Mouse (Mus musculus) forebrain, embryonic 16.5 days (tissue): ENCODE results near the gene Btbd2. TPM values are rescaled to one million over a fixed set of nuclear protein-coding genes. Genes with fewer than 3 reads are reported as not detected.
A peak's percentile ranks its signal among the peaks of the same experiment; 100 is the strongest.
"Not testable (repeated sequence)": the region's sequence is repeated elsewhere in the genome, so short reads cannot be mapped to it uniquely, and the experiment has no call there.

Source experiments
- ATAC-seq: fragments of 200-750 bp; cut with Nextera tagmentation; 2 replicates; pipeline ENCODE4 v1.8.0; 2017; ENCODE audit warnings: mild to moderate bottlenecking, moderate library complexity
- H3K27ac ChIP-seq: fragments of 300-500 bp; sonication (generic); 2 replicates; pipeline ENCODE4 v1.5.1; 2014; ENCODE audit warnings: low read length, control low read depth
- H3K27me3 ChIP-seq: fragments of 300-500 bp; sonication (generic); replicated peaks from 2 replicates; pipeline ENCODE4 v1.6.1; 2014; ENCODE audit warnings: low read length; ENCODE audit not compliant: control insufficient read depth, insufficient read depth
- H3K36me3 ChIP-seq: fragments of 300-500 bp; sonication (generic); 2 replicates; pipeline ENCODE4 v1.6.1; 2014; ENCODE audit not compliant: control insufficient read depth, insufficient read depth
- H3K4me1 ChIP-seq: fragments of 300-500 bp; sonication (generic); replicated peaks from 2 replicates; pipeline ENCODE4 v1.6.1; 2014; ENCODE audit warnings: low read length; ENCODE audit not compliant: control insufficient read depth, insufficient read depth
- H3K4me2 ChIP-seq: fragments of 300-500 bp; sonication (generic); 2 replicates; pipeline ENCODE4 v1.6.1; 2014; ENCODE audit warnings: mild to moderate bottlenecking, low read length, control low read depth
- H3K4me3 ChIP-seq: fragments of 300-500 bp; sonication (generic); replicated peaks from 2 replicates; pipeline ENCODE4 v1.5.1; 2014; ENCODE audit warnings: mild to moderate bottlenecking, low read length, control low read depth
- H3K9ac ChIP-seq: fragments of 300-500 bp; sonication (generic); replicated peaks from 2 replicates; pipeline ENCODE4 v1.6.1; 2014; ENCODE audit warnings: low read depth, low read length, control low read depth
- H3K9me3 ChIP-seq: fragments of 300-500 bp; sonication (generic); 2 replicates; pipeline ENCODE4 v1.6.1; 2016; ENCODE audit warnings: low read length; ENCODE audit not compliant: control insufficient read depth
- WGBS: fragments of 180-500 bp; shearing (Covaris S2); extraction: QIAGEN DNeasy Blood & Tissue Kit; methylation state at CpG from one replicate; pipeline ENCODE4 v1.1.7; 2014; 5-methylcytosine and 5-hydroxymethylcytosine counted together
- polyA plus RNA-seq: library from polyadenylated mRNA; unstranded; fragments of >200 nt; fragmentation: Nextera tagmentation; extraction: Ambion mirVana; gene quantifications from 2 replicates; pipeline ENCODE4 v1.2.1, GENCODE M21; 2015

Gene Btbd2
- polyA plus RNA-seq, 1 experiment from 2014 or later = 75.2 TPM

- Histone ChIP-seq H3K36me3 (no peaks in the 10 kb centered on the region), H3K9ac (no peak overlapping the region), H3K4me1 (peaks cover 24% of the 10 kb centered on the region), H3K27ac (no peak overlapping the region), H3K4me3 (no peak overlapping the region), H3K27me3 (no peaks in the 10 kb centered on the region), H3K9me3 (no peaks in the 10 kb centered on the region), H3K4me2 (no peak overlapping the region)
- ATAC-seq = no peak
- 87% methylated on average over 14 of the region's 14 CpGs for WGBS
Observed at GRCm38 (mm10) chr10:80658194-80658840, 1.4 kb upstream of the Btbd2 start.

- H3K27ac ChIP-seq = peak overlapping the region; percentile 94
- peak overlapping the region; percentile 77 for H3K4me3 ChIP-seq
- H3K27me3 ChIP-seq = no peaks in the 10 kb centered on the region
- peak; percentile 89 for ATAC-seq
- WGBS = 1% methylated on average over 68 of the region's 72 CpGs
- no peaks in the 10 kb centered on the region for H3K9me3 ChIP-seq
- H3K4me2 ChIP-seq = peak overlapping the region; percentile 78
- H3K4me1 ChIP-seq = peaks cover 24% of the 10 kb centered on the region
- H3K36me3 ChIP-seq = no peaks in the 10 kb centered on the region
- H3K9ac ChIP-seq = peak overlapping the region; percentile 88
Observed at GRCm38 (mm10) chr10:80656130-80656862, 575 bp downstream of the Btbd2 start.

- Histone ChIP-seq H3K9me3 (no peaks in the 10 kb centered on the region), H3K4me3 (peak overlapping the region; percentile 77), H3K36me3 (no peaks in the 10 kb centered on the region), H3K9ac (peak overlapping the region; percentile 88), H3K27me3 (no peaks in the 10 kb centered on the region), H3K4me2 (peak overlapping the region; percentile 78), H3K27ac (peak overlapping the region; percentile 85), H3K4me1 (peaks cover 24% of the 10 kb centered on the region)
- ATAC-seq = peak; percentile 43
- WGBS = 3% methylated on average over 12 of the region's 12 CpGs
Observed at GRCm38 (mm10) chr10:80655406-80656129, 1.3 kb downstream of the Btbd2 start.

GRCm38 (mm10) chr10:80654866-80655265 lies 2.0 kb downstream of the Btbd2 start:
- H3K9ac ChIP-seq = no peak overlapping the region

GRCm38 (mm10) chr10:80653156-80653720 lies 3.6 kb downstream of the Btbd2 start:
- no peaks in the 10 kb centered on the region for H3K27me3 ChIP-seq
- H3K27ac ChIP-seq = no peak overlapping the region
- 91% methylated on average over 6 of the region's 6 CpGs for WGBS
- H3K36me3 ChIP-seq = no peaks in the 10 kb centered on the region
- H3K4me3 ChIP-seq = no peak overlapping the region
- peaks cover 17% of the 10 kb centered on the region for H3K4me1 ChIP-seq
- no peak overlapping the region for H3K9ac ChIP-seq
- no peaks in the 10 kb centered on the region for H3K9me3 ChIP-seq
- no peak for ATAC-seq
- no peak overlapping the region for H3K4me2 ChIP-seq

More at GRCm38 (mm10) chr10:80654866-80655265, 2.0 kb downstream of the Btbd2 start:
- Histone ChIP-seq H3K9me3 (no peaks in the 10 kb centered on the region), H3K4me2 (0 out of 2 replicates have a peak overlapping the region, but pooled peaks have one; percentile 9), H3K36me3 (no peaks in the 10 kb centered on the region), H3K27me3 (no peaks in the 10 kb centered on the region), H3K27ac (no peak overlapping the region), H3K4me1 (peaks cover 24% of the 10 kb centered on the region), H3K4me3 (no peak overlapping the region; the same call in 1 of the 2 replicates)
- WGBS = 87% methylated on average over 6 of the region's 6 CpGs
- no peak for ATAC-seq

- no peak overlapping the region for H3K27ac ChIP-seq
- H3K4me2 ChIP-seq = no peak overlapping the region
- 93% methylated on average over 10 of the region's 10 CpGs for WGBS
Observed at GRCm38 (mm10) chr10:80650392-80650791, 6.5 kb downstream of the Btbd2 start.

GRCm38 (mm10) chr10:80649910-80650309 lies 7.0 kb downstream of the Btbd2 start:
- not testable (repeated sequence) for H3K4me1 ChIP-seq, H3K9ac ChIP-seq, ATAC-seq, H3K9me3 ChIP-seq, H3K4me2 ChIP-seq, H3K27ac ChIP-seq, H3K4me3 ChIP-seq, H3K27me3 ChIP-seq
- WGBS = 94% methylated on average over 6 of the region's 6 CpGs
- H3K36me3 ChIP-seq = peaks cover 13% of the 10 kb centered on the region

More at GRCm38 (mm10) chr10:80650392-80650791, 6.5 kb downstream of the Btbd2 start:
- H3K9me3 ChIP-seq = no peaks in the 10 kb centered on the region
- no peak overlapping the region for H3K4me3 ChIP-seq
- H3K36me3 ChIP-seq = peaks cover 10% of the 10 kb centered on the region
- ATAC-seq = no peak
- H3K9ac ChIP-seq = no peak overlapping the region
- H3K27me3 ChIP-seq = no peaks in the 10 kb centered on the region
- peaks cover 12% of the 10 kb centered on the region for H3K4me1 ChIP-seq

- WGBS = 91% methylated on average over 10 of the region's 10 CpGs
- no peak for ATAC-seq
Observed at GRCm38 (mm10) chr10:80646936-80647335, 9.9 kb downstream of the Btbd2 start.

GRCm38 (mm10) chr10:80635345-80635744 lies 21.5 kb downstream of the Btbd2 start:
- H3K36me3 ChIP-seq = peaks cover 34% of the 10 kb centered on the region

More at GRCm38 (mm10) chr10:80646936-80647335, 9.9 kb downstream of the Btbd2 start:
- Histone ChIP-seq H3K27ac (no peak overlapping the region), H3K9ac (no peak overlapping the region), H3K4me1 (no peaks in the 10 kb centered on the region), H3K4me2 (no peak overlapping the region), H3K36me3 (peaks cover 29% of the 10 kb centered on the region), H3K27me3 (no peaks in the 10 kb centered on the region), H3K9me3 (no peaks in the 10 kb centered on the region), H3K4me3 (no peak overlapping the region)

More at GRCm38 (mm10) chr10:80635345-80635744, 21.5 kb downstream of the Btbd2 start:
- no peak for ATAC-seq
- Histone ChIP-seq H3K27ac (no peak overlapping the region), H3K4me2 (no peak overlapping the region), H3K4me1 (no peaks in the 10 kb centered on the region), H3K9me3 (no peaks in the 10 kb centered on the region), H3K9ac (no peak overlapping the region), H3K27me3 (no peaks in the 10 kb centered on the region), H3K4me3 (no peak overlapping the region)
- WGBS = 94% methylated on average over 6 of the region's 6 CpGs
